Mouse (Mus musculus) naive thymus-derived CD4-positive, alpha-beta T cell, adult 2 months (primary cell): ENCODE results near the gene Rangrf.
"Not testable (repeated sequence)": the region's sequence is repeated elsewhere in the genome, so short reads cannot be mapped to it uniquely, and the experiment has no call there.

ENCODE experiments used
- DNase-seq: peaks from one replicate; pipeline ENCODE4 v3.0.0-alpha.2; 2011; ENCODE audit warnings: low read depth

Gene Rangrf

DNA sequence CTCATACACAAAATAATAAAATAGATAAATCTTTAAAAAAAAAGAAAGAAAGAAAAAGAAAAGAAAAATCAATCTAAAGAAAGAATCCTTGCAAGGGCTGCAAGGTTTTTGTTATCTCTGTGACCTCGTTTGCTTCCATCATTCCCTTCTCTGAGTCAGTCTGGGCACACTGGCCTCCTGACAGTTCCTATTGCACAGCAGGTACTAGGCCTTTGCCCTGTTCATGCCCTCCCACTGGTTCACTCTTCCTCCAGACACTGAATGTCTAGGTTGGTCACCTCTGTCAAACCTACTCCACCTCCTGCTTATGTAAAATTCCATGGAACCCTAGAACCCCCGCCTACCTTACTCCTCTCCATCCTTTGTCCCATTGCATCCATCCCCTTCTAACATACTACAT lies 29.7 kb downstream of the Rangrf start:
- DNase-seq = no peak

DNA sequence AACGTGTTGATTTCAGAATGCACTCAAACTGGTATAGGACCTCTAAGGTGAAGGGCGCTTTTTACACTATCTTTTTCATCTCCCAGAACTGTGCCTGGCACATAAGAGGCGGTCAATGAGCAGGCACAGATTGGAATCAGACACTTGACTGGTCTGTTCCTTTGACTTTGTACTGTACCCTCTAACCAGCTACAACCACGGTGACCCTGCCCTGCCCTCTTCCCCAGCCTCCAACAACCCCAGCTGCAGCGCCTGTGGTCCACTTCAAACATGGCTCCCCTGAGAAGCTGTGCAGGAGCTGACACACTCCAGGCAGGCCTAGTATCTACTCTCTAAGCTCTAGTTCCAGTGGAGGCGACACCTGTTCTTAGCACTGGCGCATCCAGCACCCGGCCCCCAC lies 32.3 kb downstream of the Rangrf start:
- DNase-seq = no peak

DNA sequence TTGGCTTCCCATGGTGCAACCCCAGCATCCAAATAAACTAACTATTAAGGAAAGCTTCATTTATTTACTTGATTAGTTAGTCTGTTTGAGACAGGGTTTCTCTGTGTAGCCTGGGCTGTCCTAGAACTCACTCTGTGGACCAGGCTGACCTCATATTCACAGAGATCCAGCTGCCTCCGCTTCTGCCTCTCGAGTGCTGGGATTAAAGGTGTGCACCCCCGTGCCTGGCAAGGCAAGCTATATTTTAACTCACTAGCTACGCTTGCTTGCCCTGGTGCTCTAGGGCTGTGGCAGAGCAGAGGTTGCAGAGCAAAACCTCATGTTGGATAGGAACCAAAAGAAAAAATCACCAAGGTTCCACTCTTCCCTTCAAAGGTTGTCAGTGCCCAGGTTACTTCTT lies 34.5 kb downstream of the Rangrf start:
- no peak for DNase-seq

DNA sequence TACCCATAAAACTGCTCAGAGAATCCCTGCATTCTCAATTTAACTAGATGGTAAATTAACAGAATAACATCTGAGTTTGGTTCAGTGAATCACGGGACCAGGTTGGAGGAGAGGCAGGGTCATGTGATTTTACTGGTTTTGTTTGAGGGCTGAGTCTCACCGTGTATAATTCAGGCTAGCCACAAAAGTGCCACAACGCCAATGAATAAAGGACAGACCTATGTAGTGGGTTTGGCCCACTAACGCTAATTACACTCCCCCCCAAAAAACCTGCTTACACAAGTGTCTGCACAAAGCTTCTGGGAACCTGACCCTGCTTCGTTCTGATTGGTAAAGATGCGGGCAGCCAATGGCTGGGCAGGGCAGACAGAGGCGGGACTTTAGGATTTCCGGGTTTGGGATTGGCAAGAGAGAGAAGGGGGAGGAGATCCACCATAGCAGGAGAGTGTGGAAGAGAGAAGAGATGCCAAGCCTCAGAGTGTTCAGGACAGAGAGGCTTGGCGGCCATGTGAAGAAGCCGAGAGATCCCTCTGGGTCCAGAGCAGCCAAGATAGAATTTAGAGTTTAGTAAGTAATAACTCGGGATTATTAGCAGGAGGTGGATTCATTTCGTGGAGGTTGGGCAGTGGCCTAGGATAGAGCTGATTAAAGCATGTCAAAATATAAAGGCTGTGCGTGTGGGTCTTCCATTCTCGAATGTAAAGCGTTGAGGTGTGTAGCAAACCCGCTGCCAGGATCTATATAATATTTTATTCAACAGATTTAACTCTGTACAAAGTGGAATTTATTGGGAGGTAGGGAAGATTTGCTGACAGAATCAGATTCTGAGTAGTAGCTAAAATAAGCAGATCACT lies 35.3 kb downstream of the Rangrf start:
- DNase-seq = peak; percentile 88

GRCm38 (mm10) chr11:68936951-68937350 lies 38.0 kb downstream of the Rangrf start:
- DNase-seq = not testable (repeated sequence)

DNA sequence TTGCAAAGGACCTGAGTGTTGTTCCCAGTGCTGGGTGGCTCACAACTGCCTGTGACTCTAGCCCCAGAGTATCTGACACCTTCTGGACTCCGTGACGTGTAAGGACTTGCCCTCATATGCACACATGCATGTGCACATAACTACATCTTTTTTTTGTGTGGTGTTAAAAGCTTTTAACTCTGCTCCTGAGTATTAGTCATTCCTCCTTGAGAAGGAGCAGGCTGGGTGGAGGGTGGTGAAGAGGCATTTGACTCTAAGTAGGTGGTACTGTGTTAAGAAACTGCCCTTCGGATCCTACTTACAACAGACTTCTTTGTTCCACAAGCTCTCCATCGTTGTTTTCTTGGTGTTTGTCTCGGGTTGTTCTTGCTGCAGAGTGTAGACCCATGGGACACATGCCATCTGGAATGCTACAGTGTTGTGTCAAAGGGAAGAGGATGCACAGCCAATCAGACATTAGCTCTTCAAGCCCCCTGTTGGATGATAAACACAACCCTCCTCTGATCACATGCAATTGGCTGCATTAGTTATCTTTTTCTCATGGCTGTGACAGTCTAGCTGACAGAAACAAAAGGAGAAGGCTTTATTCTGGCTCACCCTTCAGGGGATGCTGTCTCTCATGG lies 41.0 kb downstream of the Rangrf start:
- no peak for DNase-seq

- DNase-seq = no peak
Measured at GRCm38 (mm10) chr11:68929947-68930346, 45.0 kb downstream of the Rangrf start.

DNA sequence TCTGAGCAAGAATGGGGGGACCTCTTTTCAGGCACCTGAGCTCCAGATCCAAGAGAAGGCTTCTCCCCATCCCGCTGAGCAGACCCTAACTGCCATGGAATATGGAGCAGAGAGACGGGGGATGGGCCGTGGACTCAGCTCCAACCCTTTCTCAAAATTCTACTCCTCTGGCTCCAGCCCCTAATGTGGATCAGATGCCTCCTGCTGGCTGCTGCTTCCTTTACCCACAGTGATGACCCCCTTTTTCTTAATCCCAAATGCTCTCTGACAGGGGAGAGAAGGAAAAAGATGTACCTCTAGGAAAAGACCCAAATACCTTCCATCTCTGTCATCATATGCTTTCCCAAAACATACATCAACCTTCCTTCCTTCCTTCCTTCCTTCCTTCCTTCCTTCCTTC lies 48.0 kb downstream of the Rangrf start, which contains the start of gene Odf4:
Gene Odf4, minus strand, starts transcription at position 101 of the 400 bp plus-strand sequence.
- DNase-seq = no peak

- no peak for DNase-seq
Measured at GRCm38 (mm10) chr11:68924749-68925148, 50.2 kb downstream of the Rangrf start.

DNA sequence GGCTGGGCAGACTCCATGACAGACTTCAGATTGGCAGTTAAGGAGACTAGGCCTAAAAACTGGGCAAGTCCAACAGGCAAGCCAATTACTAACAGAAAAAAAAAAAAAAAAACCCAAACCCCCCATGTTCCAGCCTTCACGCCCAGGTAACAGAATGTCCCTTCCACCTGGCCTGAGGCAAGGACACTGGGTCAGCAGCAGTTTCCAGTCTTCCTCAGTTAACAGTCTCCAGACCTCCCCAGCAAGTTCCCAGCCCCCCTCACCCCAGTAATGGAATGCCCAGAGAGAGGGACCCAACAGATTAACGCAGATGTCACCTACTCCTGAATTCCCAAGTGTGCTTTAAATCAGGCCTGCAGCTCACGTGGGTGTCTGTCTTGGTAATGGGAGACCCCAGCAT lies 51.8 kb downstream of the Rangrf start:
- DNase-seq = no peak
